Mouse (Mus musculus) frontal cortex, postnatal 36 days (tissue): ENCODE data around the gene Trim26.
"Not testable (repeated sequence)": the region's sequence is repeated elsewhere in the genome, so short reads cannot be mapped to it uniquely, and the experiment has no call there.

ENCODE experiments used
- DNase-seq, 2 experiments: peaks; one replicate each; pipeline ENCODE4 v3.0.0; 2022; ENCODE audit warnings: low spot score in 2 of 2

The Trim26 gene

DNA sequence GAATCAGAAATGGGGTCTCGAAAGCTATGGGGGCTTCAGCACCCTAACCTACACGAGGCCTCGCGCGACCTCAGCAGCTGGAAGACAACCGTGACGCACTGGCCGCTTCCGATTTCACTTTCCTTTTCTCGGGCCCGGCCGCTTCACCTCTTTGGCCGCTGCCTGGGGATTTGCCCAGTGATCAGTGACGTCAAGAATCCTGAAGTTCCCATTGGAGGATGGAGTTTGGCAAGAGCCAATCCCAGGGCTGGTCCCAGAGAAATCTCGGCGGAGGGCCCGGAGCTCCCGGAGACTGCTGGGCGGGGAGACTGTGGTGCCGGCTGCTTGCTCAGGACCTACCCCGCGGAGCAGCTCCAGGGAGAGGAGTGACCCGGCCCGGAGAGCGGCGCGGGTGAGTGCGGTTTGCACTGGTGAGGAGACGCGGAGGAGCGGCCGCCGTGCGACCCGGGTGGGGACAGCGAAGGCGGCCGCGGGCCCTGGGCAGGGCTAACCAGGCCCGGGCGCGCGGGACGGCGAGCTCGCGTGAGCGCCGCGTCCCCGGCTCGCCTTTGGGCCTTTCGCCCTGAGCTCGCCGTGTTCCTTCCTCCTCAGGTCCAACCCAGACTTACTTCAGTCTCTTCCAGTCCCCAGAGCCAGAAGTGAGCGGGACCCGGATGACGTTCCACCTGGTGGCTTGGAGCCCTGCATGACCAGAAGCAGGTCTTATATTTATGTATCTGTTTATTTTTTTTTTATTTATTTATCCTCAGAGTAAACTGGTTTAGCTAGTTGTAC, at the start of gene Trim26:
Gene Trim26, plus strand, starts transcription at position 261 of the 774 bp plus-strand sequence.
- DNase-seq, result peak; percentile 96 to 98

DNA sequence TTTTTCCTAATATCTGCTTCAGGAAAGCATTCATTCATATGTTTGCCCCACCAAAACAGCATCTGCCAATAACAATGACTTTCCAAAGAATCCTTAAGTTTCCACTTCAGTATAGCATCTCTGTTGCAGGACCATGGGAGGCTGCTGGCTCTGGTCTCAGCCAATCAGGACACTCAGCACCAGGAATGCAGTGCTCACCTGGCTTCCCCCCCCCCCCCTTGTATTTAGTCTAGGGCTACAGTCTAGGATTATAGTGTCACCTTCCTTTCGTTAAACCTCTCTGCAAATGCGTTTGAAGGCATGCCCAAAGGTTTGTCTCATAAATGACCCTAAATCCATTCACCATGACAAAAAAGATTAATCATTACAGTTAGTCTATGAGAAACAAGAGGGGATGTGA, 48.6 kb upstream of the Trim26 start:
- no peak for DNase-seq

DNA sequence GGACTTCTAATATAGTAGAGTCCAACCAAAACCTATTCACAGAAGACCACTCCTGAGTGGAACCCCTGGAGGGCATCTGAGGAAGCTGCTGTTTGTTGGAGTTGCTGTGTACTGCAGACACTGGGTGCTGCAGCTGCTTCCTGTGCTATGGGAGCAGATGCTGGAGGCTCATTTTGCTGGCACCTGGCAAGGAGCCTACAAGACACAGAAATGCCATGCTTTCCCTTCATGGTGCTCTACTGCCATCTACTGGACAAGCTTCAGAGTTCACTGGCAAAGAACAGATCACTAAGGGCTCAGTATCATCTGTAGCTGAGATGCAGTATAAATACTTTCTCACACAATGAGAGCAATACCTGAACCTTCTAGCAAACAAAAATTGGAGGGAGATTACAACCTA, 48.1 kb upstream of the Trim26 start:
- DNase-seq, result peak; percentile 77 to 90

DNA sequence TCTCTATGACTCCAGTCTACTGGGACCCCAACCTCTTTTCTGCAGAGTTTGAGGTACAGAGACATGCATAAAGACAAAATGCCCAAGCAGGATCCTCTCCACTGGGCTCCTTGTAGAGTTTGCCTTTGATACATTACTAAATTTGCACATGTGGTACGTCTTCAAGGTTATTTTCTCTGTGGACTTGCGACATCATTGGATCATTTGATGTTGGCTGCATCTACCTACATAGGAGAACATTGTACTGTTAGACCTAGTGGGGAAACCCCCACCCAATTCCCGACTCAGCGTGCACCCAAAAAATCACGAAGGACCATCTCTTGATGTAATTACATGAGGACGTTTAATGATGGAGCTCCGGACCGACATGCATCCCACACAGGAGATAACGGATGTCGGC, 37.4 kb upstream of the Trim26 start:
- no peak for DNase-seq

DNA sequence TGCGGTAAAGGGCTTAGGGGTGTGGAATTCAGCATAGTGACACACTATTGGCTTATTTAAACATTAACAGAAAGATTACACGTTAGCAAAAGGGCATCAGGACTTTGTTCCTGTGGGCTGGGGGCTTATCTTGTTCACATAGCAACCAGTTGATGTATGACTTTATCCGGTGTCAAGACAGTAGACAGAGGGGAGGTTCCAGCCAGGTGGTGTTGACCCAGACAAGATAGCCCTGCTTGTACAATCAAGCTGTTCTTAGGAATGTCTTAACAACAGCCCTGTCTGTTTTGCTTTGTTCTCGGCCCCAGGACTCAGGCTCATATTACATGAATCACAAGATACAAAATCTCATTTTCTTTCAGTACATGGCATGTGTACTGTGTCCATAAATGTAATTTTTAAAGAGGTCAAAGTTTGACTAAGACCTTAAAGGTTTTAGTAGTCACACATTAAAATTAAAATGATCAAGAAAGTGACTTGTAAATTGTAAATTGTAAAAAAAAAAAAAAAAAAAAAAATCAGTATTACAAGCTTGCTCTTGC, 36.9 kb upstream of the Trim26 start:
- not testable (repeated sequence) for DNase-seq

DNA sequence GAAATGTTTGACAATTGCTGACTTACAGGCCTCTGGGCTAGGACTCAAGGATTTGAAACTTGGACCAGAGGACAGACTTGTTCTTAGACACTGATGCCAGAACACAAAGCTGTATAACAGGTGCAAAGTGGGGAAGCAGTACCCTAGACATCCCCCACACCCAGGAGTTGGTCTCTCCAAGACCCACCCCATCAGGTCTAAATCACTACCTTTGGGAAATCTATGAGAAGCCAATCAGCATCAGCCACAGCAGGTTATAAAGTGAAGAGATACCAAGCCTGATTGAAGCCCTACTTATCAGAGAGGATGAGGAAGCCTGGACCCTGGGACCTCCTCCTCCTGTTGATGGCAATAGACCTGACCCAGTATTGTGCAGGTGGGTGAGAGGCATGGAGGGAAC, 25.1 kb upstream of the Trim26 start, which contains the start of gene H2-M10.6:
Gene H2-M10.6, plus strand, starts transcription at position 301 of the 400 bp plus-strand sequence.
- no peak for DNase-seq

DNA sequence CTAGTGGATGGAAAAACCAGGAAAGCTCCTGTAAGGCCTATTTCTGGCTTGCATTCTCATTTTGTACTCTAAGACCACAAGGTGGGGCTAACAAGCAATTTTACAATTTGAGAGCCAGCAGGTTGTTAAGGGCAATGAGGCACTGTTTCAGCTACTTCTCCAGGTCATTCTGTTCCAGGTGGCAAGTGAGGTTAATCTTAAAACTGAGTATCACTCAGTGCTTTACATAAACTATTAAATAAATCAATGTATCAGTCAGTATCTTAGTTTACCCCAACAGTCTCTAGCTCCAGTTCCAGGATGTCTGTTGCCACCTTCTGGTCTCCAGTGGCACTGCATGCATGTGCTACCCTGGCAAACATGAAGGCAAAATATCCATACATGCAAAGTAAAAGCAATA, 12.9 kb upstream of the Trim26 start:
- DNase-seq, result peak; percentile 22 to 52

DNA sequence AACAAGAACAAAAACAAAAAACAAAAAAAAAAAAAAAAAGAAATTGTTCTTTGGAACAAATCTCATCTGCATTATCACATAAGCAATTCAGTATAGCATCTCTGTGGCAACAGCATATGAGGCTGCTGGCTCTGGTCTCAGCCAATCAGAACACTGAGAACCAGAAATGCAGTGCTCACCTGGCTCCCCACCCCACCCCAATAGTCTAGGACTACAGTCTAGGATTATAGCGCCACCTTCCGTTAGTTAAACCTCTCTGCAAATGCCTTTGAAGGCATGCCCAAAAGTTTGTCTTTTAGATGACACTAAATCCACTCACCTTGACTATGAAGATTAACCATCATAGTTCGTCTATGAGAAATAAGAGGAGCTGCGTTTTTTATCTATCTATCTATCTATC, 11.4 kb upstream of the Trim26 start:
- DNase-seq, result no peak

DNA sequence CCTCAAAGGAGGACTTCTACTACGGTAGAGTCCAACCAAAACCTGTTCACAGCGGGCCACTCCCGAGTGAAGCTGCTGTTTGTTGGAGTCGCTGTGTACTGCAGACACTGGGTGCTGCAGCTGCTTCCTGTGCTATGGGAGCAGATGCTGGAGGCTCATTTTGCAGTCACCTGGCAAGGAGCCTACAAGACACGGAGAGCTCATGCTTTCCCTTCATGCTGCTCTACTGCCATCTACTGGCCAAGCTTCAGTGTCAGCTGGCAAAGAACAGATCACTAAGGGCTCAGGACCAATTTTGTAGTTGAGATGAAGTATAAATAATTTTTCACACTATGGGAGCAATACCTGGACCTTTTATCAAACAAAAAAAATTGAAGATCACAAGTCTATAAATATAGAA, 10.9 kb upstream of the Trim26 start:
- peak; percentile 78 to 91 for DNase-seq

DNA sequence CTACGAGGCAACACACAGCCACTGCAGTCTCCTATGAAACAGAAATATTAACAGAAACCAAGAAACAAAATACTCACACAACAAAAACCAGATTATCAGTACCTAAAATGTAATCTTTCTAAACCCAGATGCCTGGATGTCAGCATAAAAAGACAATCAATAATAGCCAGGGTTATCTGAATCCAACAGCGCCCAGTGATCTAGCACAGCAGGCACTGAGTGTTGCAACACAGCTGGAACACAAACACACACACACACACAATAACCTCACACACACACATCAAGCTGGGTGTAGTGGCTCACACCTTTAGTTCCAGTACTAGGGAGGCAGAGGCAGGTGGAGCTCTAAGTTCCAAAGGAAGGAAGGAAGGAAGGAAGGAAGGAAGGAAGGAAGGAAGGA, 8.4 kb upstream of the Trim26 start:
- DNase-seq, result no peak

DNA sequence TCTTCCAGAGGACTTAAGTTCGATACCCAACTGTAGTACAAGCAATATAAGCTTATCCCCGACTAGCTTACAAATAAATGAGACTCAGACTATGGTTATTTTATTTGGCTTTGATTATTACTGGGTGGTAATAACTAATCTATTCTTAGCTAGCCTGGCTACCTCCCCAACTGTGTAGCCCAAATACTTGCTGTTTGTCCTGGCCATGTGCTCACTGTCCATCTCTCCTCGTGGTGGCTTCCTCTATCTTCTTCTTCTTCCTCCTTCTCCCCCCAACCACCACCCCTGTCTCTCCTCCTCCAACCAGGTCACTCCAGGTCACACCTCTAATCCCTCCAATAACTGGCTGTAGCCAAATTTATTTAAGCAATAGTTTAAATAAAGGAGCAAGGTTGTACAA, 6.5 kb upstream of the Trim26 start:
- no peak for DNase-seq

DNA sequence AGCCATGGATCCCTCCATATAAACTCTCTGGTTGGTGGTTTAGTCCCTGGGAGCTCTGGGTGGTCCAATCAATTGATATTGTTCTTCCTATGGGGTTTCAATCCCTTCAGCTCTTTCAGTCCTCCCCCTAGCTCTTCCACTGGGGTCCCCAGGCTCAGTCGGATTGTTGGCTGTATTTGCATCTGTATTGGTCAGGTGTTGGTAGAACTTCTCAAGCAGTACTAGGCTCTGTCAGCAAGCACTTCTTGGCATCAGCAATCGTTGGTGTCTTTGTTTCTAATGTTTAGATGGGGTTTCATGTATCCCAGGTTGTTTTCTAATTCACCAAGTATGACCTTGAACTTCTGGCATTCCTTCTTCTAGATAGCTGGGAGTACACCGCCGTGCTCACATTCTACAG, 4.2 kb upstream of the Trim26 start:
- DNase-seq, result no peak

DNA sequence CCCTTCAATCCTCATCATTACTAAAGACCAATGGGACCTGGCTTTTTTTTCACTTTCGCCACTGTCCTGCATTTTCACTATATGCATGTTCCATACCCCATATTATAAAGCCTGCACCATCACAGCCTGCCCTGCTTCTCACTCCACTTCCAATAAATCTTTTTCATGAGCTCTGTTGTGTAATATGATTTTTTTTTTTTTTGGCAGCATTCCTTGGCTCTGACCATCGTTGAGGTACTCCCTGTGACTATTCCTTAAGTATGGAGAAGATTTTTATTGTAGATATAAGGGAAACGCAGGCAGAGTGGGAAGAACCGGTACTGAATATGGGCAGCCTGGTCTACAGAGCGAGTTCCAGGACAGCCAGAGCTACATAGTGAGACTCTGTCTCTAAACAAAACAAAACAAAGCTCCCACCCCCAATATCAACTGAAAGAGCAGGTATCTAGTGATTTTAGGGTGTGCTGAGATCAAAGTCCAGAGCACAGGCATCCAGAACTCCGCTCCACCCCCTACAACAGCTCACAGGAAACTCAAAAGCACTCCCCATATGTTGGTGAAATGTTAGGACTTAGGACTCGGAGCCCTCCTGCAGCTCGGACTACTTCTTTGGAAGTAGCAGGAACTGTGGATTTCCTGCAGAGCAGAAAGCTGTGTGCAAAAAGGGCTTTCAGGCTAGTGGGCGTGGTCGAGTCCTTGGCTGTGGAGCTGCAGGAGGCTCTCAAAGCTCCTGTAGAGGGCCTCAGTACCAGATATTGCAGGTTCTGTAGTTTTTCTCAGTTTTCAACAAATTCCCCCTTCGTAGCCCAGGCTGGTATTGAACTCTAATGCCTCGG, 1.1 kb upstream of the Trim26 start:
- peak; percentile 40 to 60 for DNase-seq

DNA sequence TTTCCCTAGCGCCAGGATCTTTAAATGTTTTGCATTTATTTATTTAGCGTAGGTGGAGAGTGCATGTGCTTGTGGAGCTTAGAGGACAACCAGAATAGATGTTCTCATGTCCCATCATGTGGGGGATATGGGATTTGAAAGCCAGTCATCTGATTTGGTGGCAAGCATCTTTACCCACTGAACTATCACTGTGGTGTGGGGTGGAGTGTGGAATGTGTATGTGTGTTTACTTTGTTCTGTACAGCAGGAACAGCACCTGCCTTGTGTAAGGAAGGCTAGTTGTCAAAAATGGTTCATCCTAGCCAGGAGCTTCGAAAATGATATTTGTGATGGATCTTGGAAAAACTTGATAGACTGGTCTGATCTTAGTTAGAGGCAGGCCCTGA, 514 bp upstream of the Trim26 start:
- DNase-seq, result peak in 1 of 2 experiments; percentile 15

DNA sequence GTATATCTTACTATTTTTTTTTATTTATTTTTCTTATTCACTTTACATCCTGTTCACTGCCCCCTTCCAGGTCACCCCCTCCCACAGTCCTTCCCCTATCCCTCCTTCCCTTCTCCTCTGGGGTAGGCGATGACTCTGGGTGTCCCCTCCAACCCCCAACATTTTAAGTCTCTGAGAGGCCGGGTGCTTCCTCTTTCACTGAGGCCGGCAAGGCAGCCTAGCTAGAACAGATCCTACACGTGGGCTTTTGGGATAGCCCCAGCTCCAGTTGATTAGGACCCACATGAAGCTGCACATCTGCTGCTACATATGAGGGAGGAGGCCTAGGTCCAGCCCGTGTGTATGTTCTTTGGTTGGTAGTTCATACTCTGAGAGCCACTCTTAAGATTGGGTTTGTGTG, 2.1 kb downstream of the Trim26 start:
- DNase-seq, result no peak

DNA sequence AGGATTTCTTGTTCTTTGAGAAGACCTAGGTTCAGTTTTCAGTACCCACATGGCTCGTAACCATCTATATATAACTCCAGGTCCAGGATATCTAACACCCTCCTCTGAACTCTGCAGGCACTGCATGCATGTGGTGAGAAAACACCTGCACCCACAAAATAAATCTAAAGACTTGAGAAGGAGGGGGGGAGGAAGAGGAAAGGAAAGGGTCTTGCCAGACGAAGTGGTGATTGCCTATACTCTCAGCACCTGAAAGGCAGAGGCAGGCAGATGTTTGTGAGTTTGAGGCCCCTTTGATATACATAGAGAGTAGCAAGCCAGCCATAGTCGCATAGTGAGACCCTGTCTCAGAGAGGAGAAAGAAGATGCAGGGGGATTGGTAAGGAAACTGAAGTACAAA, 3.0 kb downstream of the Trim26 start:
- no peak for DNase-seq

DNA sequence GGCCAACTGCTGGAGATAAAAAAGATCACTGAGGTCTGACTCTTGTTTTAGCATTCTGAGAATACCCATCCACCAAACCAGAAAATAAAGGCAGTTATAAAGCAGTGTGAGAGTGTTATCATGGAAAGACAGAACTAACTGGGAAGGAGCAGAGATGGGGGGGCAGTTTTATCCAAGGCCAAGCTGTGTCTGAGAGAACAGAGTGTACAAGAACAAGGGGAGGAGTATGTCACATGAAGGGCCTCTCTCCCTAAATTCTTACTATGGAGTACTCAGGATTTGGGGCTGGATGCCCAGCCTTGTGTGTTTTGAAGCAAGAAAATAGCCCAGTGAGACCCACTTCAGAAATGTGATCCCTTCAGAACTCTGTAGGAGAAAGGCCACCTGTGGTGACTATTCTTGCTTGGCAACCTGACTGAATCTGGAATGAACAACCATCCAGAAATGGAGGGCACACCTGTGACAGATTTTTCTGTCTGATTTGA, 4.1 kb downstream of the Trim26 start:
- DNase-seq, result no peak

DNA sequence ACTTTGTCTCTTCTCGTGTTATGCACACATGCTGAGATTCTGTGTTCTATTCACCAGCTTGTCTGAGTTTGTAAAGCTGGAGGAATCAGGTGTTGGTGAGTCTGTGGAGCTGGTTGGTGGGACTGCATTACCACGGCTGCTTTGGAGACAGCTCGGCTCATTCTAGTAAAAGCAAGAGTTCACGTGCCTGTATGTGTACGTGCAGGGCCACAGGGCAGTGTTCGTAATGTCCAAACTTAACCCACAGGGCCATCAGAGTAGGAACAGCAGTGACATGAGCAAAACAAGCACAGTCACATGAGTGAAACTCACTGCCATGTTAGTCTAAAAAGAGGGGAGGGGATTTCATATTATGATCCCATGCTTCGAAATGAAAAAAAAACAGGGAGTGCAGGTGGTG, 6.8 kb downstream of the Trim26 start:
- no peak for DNase-seq

DNA sequence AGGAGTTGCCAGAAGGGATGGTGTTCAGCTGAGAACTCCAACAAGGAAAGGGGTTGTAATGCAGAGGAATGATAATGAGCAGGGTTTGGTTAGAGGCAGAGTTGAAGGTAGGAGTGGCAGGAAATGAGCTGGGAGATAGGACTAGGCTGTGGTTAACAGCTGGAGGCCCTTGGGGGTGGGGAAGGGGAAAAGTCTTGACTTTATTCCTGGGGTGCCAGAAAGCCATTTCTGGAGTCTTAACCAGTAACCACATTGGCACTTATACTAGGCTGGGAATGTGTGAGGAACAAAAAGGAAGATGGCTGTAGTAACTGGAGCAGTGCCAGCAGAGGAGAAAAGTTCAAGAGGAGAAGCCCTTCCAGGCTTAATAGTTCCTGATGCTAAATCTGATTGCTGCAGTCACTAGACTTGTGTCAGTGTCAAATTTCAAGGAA, 7.4 kb downstream of the Trim26 start:
- DNase-seq, result no peak

DNA sequence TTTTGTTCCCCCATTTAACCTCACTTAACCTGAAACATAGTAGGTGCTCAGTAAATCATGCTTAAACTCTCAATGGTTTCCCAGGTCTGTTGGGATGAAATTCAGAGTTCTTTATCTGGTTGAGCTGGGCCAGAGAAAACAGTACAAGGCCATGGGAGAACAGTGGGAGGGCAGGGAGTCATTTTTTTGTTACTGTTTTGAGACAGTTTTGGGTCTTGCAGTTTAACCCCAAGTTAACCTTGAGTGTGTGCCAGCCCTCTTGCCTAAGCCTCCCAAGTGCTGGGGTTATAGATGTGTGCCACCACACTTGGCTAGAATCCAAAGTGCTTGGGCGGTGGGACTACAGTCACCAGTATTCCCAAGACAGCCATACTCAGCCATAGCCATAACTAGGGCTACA, 7.8 kb downstream of the Trim26 start:
- DNase-seq, result no peak

DNA sequence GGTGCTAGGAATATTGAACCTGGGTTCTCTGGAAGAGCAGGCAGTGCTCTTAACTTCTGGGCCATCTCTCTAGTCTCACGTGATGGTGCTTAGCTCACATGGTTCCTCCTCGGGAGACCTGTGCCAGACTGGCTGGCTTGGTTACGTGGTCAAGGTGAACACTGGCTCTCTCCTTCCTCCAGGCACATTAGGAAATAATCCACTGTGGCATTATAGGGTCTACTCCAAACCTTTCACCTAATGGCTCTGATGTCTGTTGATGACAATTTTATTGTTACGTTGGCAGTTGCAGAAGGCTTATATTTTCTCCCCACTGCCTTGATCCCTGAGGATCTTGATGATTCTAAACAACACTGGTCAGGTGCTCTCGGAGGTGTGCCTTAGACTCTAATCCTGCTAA, 12.0 kb downstream of the Trim26 start:
- DNase-seq, result no peak

DNA sequence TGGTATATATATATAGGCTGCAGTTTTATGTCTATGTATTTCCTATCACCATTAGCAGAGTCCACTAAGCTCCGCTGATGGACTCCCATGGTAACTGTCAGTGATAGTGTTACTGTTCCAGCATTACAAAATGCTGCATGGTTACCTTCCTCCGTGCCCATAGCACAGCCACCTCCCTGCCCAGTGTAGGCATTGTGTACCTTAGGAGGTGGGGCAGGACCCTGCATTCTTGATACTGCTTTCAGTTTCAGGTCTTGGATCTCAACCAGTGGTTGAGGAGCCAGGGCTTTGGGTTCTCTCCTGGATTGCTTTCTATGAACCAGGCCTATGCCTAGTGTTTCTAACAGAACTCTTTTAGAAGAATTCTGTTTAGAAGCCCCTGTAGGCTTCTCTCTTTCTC, 13.1 kb downstream of the Trim26 start:
- no peak for DNase-seq

DNA sequence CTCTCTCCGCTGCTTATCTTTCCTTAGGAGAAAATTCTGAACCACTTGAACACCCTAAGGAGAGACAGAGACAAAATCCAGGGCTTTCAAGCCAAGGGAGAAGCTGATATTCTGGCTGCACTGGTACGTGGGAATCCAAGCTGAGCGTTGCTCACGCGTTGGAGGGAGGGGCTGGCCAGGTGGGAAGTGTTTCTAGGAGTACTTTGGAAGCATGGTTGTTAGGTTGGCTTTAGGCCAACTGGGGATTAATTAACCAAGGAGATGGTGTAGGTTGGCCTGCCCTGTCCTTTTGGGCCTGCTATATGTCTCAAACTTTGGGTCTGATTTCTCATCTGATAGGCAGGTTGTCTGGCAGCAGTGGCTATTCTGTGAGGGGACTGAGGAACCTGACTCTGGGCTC, 14.3 kb downstream of the Trim26 start:
- DNase-seq, result no peak
